ENCODE assay signal across 9 mouse cellular contexts in the genomic region with DNA sequence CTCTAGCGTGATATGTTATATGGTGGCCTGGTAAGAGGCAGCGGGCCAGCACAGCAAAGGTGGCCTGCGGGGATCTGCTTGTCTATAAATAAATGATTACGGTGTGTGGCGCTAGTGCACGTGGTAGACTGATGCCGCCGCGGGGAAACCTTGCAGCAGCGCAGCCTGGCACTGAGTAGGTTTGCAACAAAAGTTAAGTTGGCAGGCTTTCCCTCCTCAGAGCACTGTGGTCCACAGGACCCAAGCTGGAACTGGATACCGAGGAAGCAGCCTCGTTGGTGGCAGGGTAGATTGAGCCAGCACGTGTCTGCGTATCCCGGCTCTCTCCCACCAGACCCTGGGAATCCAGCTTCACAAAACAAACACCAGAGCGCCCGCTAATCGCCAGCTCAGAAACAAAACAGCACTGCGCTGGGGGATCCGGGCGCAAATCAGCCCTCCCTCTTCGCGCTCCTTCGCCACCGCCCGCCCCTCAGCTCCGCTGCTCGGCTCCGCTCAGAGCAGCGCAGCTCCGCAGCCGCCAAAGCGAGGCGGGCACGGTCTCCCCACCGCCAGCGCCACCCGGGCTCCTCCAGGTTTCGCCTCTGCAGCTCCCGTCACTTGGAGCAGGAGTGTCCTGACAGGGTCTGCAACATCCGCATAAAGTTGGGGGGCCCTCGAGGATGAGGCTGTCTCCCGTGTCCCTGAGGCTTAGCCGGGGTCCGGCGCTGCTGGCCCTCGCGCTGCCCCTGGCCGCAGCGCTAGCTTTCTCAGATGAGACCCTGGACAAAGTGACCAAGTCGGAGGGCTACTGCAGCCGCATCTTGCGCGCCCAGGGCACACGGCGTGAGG. TPM values are rescaled to one million over a fixed set of nuclear protein-coding genes. Genes with fewer than 3 reads are reported as not detected.
A peak's percentile ranks its signal among the peaks of the same experiment; 100 is the strongest.
DNase-seq lines count a peak whose midpoint lies in the region; ATAC-seq and TF ChIP-seq lines count a peak whose summit lies in the region.
"Had no signal": no experiment of that assay in that cellular context is flagged by ENCODE, and none has a peak within 500 bp of the region (broad histone marks: within the 10 kb centered on the region; RNA-seq: fewer than 3 reads in every experiment).

A gene (plus strand): TSS at position 332 of the 831 bp plus-strand sequence.

- DNase-seq in ES-E14 (ENCODE audit: low read depth, low spot score) = no peak
- peak; percentile 65 for DNase-seq in cerebellum, adult 11 months
- DNase-seq in heart, postnatal 0 days (ENCODE audit: low spot score) = peak; percentile 85
- DNase-seq in layer of hippocampus, postnatal 14 days (ENCODE audit: low spot score in 2 of 2) = peak; percentile 65 to 76
- peak; percentile 73 for DNase-seq in lung, embryonic 14.5 days
- peak; percentile 27 for DNase-seq in ovary, postnatal 10 days (ENCODE audit: low spot score)
- peak; percentile 3 to 27 for DNase-seq in urinary bladder, postnatal 36 days (ENCODE audit: low spot score in 2 of 2)

- H3K27ac ChIP-seq in ES-E14 (ENCODE audit: insufficient read depth, low read depth, low read length, poor library complexity, severe bottlenecking) = no peak within 1 kb of the TSS
- peak within 1 kb of the TSS; percentile 23 for H3K27ac ChIP-seq in forebrain, embryonic 16.5 days (ENCODE audit: low read length)
- peak within 1 kb of the TSS; percentile 74 for H3K27ac ChIP-seq in heart, postnatal 0 days (ENCODE audit: low read depth)
- H3K27ac ChIP-seq in lung, embryonic 14.5 days (ENCODE audit: low read depth) = 0 out of 2 replicates have a peak within 1 kb of the TSS, but pooled peaks have one; percentile 18

- no peak for TF ChIP-seq CTCF in heart, postnatal 0 days (IDR thresholded peaks at IDR 0.05; ENCODE audit: low read depth)
- no peak for TF ChIP-seq CTCF in lung, embryonic 14.5 days (IDR thresholded peaks at IDR 0.05; ENCODE audit: low read depth)

- WGBS in forebrain, embryonic 16.5 days = under 1% methylated on average over 56 of the region's 56 CpGs
- WGBS in heart, postnatal 0 days = under 1% methylated on average over 56 of the region's 56 CpGs
- WGBS in lung, embryonic 14.5 days = under 1% methylated on average over 56 of the region's 56 CpGs

- no peak for TF ChIP-seq EP300 in heart, postnatal 0 days (IDR thresholded peaks at IDR 0.05; ENCODE audit: low read depth)

- H3K9me3 ChIP-seq in ES-E14 (ENCODE audit: control insufficient read depth, insufficient read depth, low read depth, low read length) = no peaks in the 10 kb centered on the region
- no peaks in the 10 kb centered on the region for H3K9me3 ChIP-seq in forebrain, embryonic 16.5 days (ENCODE audit: control insufficient read depth, low read length)
- no peaks in the 10 kb centered on the region; the same call in 1 of the 2 replicates for H3K9me3 ChIP-seq in heart, postnatal 0 days (replicated peaks; ENCODE audit: control insufficient read depth, low read length)
- peaks cover 6% of the 10 kb centered on the region; the same call in 1 of the 2 replicates for H3K9me3 ChIP-seq in lung, embryonic 14.5 days (ENCODE audit: low read depth, low read length)

- in situ Hi-C loops in ES-E14 (cut with MboI; ENCODE audit: low sequenced_read_pairs in 2 of 2, unreplicated experiment in 2 of 2) = loop anchor here (5.0 to 10.0 kb wide), 2 partner anchors 251 to 259 kb away; no protein-coding TSS in a partner anchor

- H3K27me3 ChIP-seq in forebrain, embryonic 16.5 days (replicated peaks; ENCODE audit: control insufficient read depth, insufficient read depth, low read length) = peaks cover 17% of the 10 kb centered on the region; the same call in 1 of the 2 replicates
- H3K27me3 ChIP-seq in heart, postnatal 0 days (ENCODE audit: control insufficient read depth, insufficient read depth, low read length) = no peaks in the 10 kb centered on the region
- peaks cover 38% of the 10 kb centered on the region for H3K27me3 ChIP-seq in lung, embryonic 14.5 days (ENCODE audit: insufficient read depth, low read length)
- H3K27me3 ChIP-seq: Patski had no signal

- peak; percentile 96 for ATAC-seq in forebrain, embryonic 16.5 days
- ATAC-seq in heart, postnatal 0 days (ENCODE audit: insufficient read depth, low read depth) = peak; percentile 86
- peak; percentile 93 for ATAC-seq in lung, embryonic 14.5 days (ENCODE audit: insufficient read depth)
- ATAC-seq: Patski had no signal

- peak within 1 kb of the TSS; percentile 41 to 56 for H3K4me3 ChIP-seq in ES-E14 (ENCODE audit: insufficient read depth in 1 of 2, low read depth in 1 of 2, low read length in 2 of 2, poor library complexity in 1 of 2, severe bottlenecking in 1 of 2)
- H3K4me3 ChIP-seq in forebrain, embryonic 16.5 days (replicated peaks; ENCODE audit: low read length) = peak within 1 kb of the TSS; percentile 62
- peak within 1 kb of the TSS; percentile 53 for H3K4me3 ChIP-seq in heart, postnatal 0 days (ENCODE audit: low read depth, low read length)
- peak within 1 kb of the TSS; percentile 47 for H3K4me3 ChIP-seq in lung, embryonic 14.5 days (ENCODE audit: low read depth, low read length)

- H3K4me2 ChIP-seq in forebrain, embryonic 16.5 days (ENCODE audit: low read length) = peak within 1 kb of the TSS; percentile 100
- peak within 1 kb of the TSS; percentile 77 for H3K4me2 ChIP-seq in heart, postnatal 0 days (ENCODE audit: low read depth, low read length)
- H3K4me2 ChIP-seq in lung, embryonic 14.5 days = peak within 1 kb of the TSS; percentile 98

- H3K36me3 ChIP-seq in ES-E14 (ENCODE audit: control insufficient read depth, insufficient read depth, low read length, poor library complexity, severe bottlenecking) = no peaks in the 10 kb centered on the region
- H3K36me3 ChIP-seq in forebrain, embryonic 16.5 days (ENCODE audit: control insufficient read depth, insufficient read depth) = no peaks in the 10 kb centered on the region
- H3K36me3 ChIP-seq in heart, postnatal 0 days (replicated peaks; ENCODE audit: control insufficient read depth, insufficient read depth, low read length) = no peaks in the 10 kb centered on the region
- no peaks in the 10 kb centered on the region for H3K36me3 ChIP-seq in lung, embryonic 14.5 days (ENCODE audit: insufficient read depth)

- peaks cover 0 to 2% of the 10 kb centered on the region in 2 experiments; a peak in 1 of 4 replicates for H3K4me1 ChIP-seq in ES-E14 (ENCODE audit: control insufficient read depth in 2 of 2, insufficient read depth in 2 of 2, low read length in 2 of 2, poor library complexity in 1 of 2)
- H3K4me1 ChIP-seq in forebrain, embryonic 16.5 days (replicated peaks; ENCODE audit: control insufficient read depth, insufficient read depth, low read length) = peaks cover 19% of the 10 kb centered on the region
- H3K4me1 ChIP-seq in heart, postnatal 0 days (ENCODE audit: control insufficient read depth, insufficient read depth) = peaks cover 13% of the 10 kb centered on the region; the same call in 1 of the 2 replicates
- no peaks in the 10 kb centered on the region; the same call in 1 of the 2 replicates for H3K4me1 ChIP-seq in lung, embryonic 14.5 days (ENCODE audit: insufficient read depth)

- peak within 1 kb of the TSS; percentile 12; the same call in 1 of the 2 replicates for H3K9ac ChIP-seq in ES-E14 (ENCODE audit: insufficient read depth, low read depth, low read length, poor library complexity, severe bottlenecking)
- peak within 1 kb of the TSS; percentile 70 for H3K9ac ChIP-seq in forebrain, embryonic 16.5 days (replicated peaks; ENCODE audit: low read depth, low read length)
- peak within 1 kb of the TSS; percentile 39 for H3K9ac ChIP-seq in heart, postnatal 0 days (replicated peaks; ENCODE audit: low read depth, low read length)
- H3K9ac ChIP-seq in lung, embryonic 14.5 days = peak within 1 kb of the TSS; percentile 52

TF ChIP-seq in ES-E14, 5 proteins besides CTCF, POLR2A, EP300 and RAD21:
- no peak for TF ChIP-seq HCFC1 (IDR thresholded peaks at IDR 0.05; ENCODE audit: borderline replicate concordance, insufficient read depth, low read length)
- TF ChIP-seq MAFK (IDR thresholded peaks at IDR 0.05; ENCODE audit: insufficient read depth, low read depth, low read length) = no peak
- no peak for TF ChIP-seq ZC3H11A (IDR thresholded peaks at IDR 0.05; ENCODE audit: borderline replicate concordance, low read depth, low read length)
- TF ChIP-seq CHD2 (IDR thresholded peaks at IDR 0.05; ENCODE audit: low read depth, low read length) = no peak
- TF ChIP-seq ZNF384 (IDR thresholded peaks at IDR 0.05; ENCODE audit: low read depth, low read length) = no peak

RNA-seq across cellular contexts. Expression of the gene that starts here (rescaled TPM):
- 0.13 and 0.26 TPM in 2 replicates for total RNA-seq in ES-E14 (2012; rRNA removed)
- 13.6 and 19.3 TPM in 2 replicates for polyA plus RNA-seq in forebrain, embryonic 16.5 days (2015; fragmentation: Nextera tagmentation; extraction: Ambion mirVana)
- 19.7 and 21.6 TPM in 2 replicates for total RNA-seq in heart, postnatal 0 days (2014; rRNA removed; ENCODE audit: low replicate concordance)
- polyA plus RNA-seq in heart, postnatal 0 days (2015; fragmentation: Nextera tagmentation; extraction: Ambion mirVana) = 19.5 and 20.7 TPM in 2 replicates
- 10 to 100 TPM; 56.1 to 65.2 TPM for total RNA-seq in layer of hippocampus, postnatal 14 days (2021)
- 2.5 and 5.5 TPM in 2 replicates for polyA plus RNA-seq in lung, embryonic 14.5 days (2014; fragmentation: Nextera tagmentation; extraction: Ambion mirVana)

Comparison
In these comparisons a context has a peak if more than half of its experiments do, and no peak if none do; other contexts are left out.
1. RNA of the gene that starts here (total RNA-seq): 56.1 to 65.2 TPM in layer of hippocampus, postnatal 14 days and 19.7 to 21.6 TPM in heart, postnatal 0 days; 0.13 to 0.26 TPM in ES-E14; every median in the first group is over 10 times any median in the second.
2. H3K9ac ChIP-seq: peak in every context shown above with its lines; median percentile 70 in forebrain, embryonic 16.5 days; 52 in lung, embryonic 14.5 days; 39 in heart, postnatal 0 days; 12 in ES-E14.
3. Peak in every context shown above with its lines, with median percentiles within 50 percentile points of each other: H3K4me3 ChIP-seq, ATAC-seq and H3K4me2 ChIP-seq.